ENCODE assay signal across 14 mouse cellular contexts in genomic region chr19:41452166-41452565, GRCm38 (mm10). TPM values are rescaled to one million over a fixed set of nuclear protein-coding genes. Genes with fewer than 3 reads are reported as not detected.
DNase-seq lines count a peak whose midpoint lies in the region; ATAC-seq and TF ChIP-seq lines count a peak whose summit lies in the region.
"Had no signal": no experiment of that assay in that cellular context is flagged by ENCODE, and none has a peak within 500 bp of the region (broad histone marks: within the 10 kb centered on the region; RNA-seq: fewer than 3 reads in every experiment).

No protein-coding gene starts in this region.

- H3K9me3 ChIP-seq in lung, embryonic 14.5 days (ENCODE audit: low read depth, low read length): no peaks in the 10 kb centered on the region
- no peaks in the 10 kb centered on the region for H3K9me3 ChIP-seq in intestine, postnatal 0 days (ENCODE audit: control insufficient read depth)
- H3K9me3 ChIP-seq: embryonic facial prominence, embryonic 13.5 days; forebrain, embryonic 15.5 days; limb, embryonic 15.5 days had no signal

- no peak overlapping the region for H3K4me2 ChIP-seq in lung, embryonic 14.5 days
- no peak overlapping the region for H3K4me2 ChIP-seq in intestine, postnatal 0 days (replicated peaks; ENCODE audit: low read depth)
- H3K4me2 ChIP-seq: embryonic facial prominence, embryonic 13.5 days; forebrain, embryonic 15.5 days; limb, embryonic 15.5 days had no signal

- 7% methylated on average over 3 of the region's 3 CpGs for WGBS in lung, embryonic 14.5 days
- WGBS in intestine, postnatal 0 days: 4% methylated on average over 3 of the region's 3 CpGs

- H3K36me3 ChIP-seq in lung, embryonic 14.5 days (ENCODE audit: insufficient read depth): no peaks in the 10 kb centered on the region
- no peaks in the 10 kb centered on the region for H3K36me3 ChIP-seq in intestine, postnatal 0 days (ENCODE audit: control insufficient read depth, insufficient read depth)
- H3K36me3 ChIP-seq: embryonic facial prominence, embryonic 13.5 days; forebrain, embryonic 15.5 days; limb, embryonic 15.5 days had no signal

- H3K4me3 ChIP-seq in lung, embryonic 14.5 days (ENCODE audit: low read depth, low read length): no peak overlapping the region
- H3K4me3 ChIP-seq in intestine, postnatal 0 days (ENCODE audit: low read depth, low read length): no peak overlapping the region
- H3K4me3 ChIP-seq: embryonic facial prominence, embryonic 13.5 days; forebrain, embryonic 15.5 days; limb, embryonic 15.5 days; myocyte had no signal

- TF ChIP-seq CTCF in lung, embryonic 14.5 days (IDR thresholded peaks at IDR 0.05; ENCODE audit: low read depth): no peak
- TF ChIP-seq CTCF in intestine, postnatal 0 days (IDR thresholded peaks at IDR 0.05; ENCODE audit: low read depth): no peak

- peak; percentile 17 for DNase-seq in lung, embryonic 14.5 days
- no peak for DNase-seq in lung, postnatal 4 days
- peak; percentile 24 for DNase-seq in NIH3T3 (ENCODE audit: low read depth)
- DNase-seq in induced T-regulatory cell, adult 2 months (ENCODE audit: low read depth): peak; percentile 21
- no peak for DNase-seq in adrenal gland, postnatal 25 days
- no peak for DNase-seq in layer of hippocampus, postnatal 14 days (ENCODE audit: low spot score in 2 of 2)
- DNase-seq: cerebellum, adult 8-10 months had no signal

- H3K9ac ChIP-seq in lung, embryonic 14.5 days: no peak overlapping the region
- H3K9ac ChIP-seq in intestine, postnatal 0 days (ENCODE audit: low read depth, low read length): no peak overlapping the region
- H3K9ac ChIP-seq: embryonic facial prominence, embryonic 13.5 days; forebrain, embryonic 15.5 days; limb, embryonic 15.5 days had no signal

- H3K27me3 ChIP-seq in lung, embryonic 14.5 days (ENCODE audit: insufficient read depth, low read length): no peaks in the 10 kb centered on the region
- no peaks in the 10 kb centered on the region for H3K27me3 ChIP-seq in intestine, postnatal 0 days (replicated peaks; ENCODE audit: control insufficient read depth, insufficient read depth, low read length)
- H3K27me3 ChIP-seq: embryonic facial prominence, embryonic 13.5 days; forebrain, embryonic 15.5 days; limb, embryonic 15.5 days had no signal

- no peak overlapping the region for H3K27ac ChIP-seq in lung, embryonic 14.5 days (ENCODE audit: low read depth)
- no peak overlapping the region for H3K27ac ChIP-seq in intestine, postnatal 0 days (ENCODE audit: low read depth, low read length)
- H3K27ac ChIP-seq: embryonic facial prominence, embryonic 13.5 days; forebrain, embryonic 15.5 days; limb, embryonic 15.5 days had no signal

- ATAC-seq in lung, embryonic 14.5 days (ENCODE audit: insufficient read depth): no peak
- peak; percentile 62 for ATAC-seq in megakaryocyte-erythroid progenitor cell, adult 5-6 weeks (replicated peaks; ENCODE audit: low FRiP score, low TSS enrichment, poor library complexity, severe bottlenecking)
- ATAC-seq in intestine, postnatal 0 days: no peak
- ATAC-seq: activated CD4-positive, CD25-positive, alpha-beta regulatory T cell, adult 4 months; forebrain, embryonic 15.5 days had no signal

- no peaks in the 10 kb centered on the region for H3K4me1 ChIP-seq in lung, embryonic 14.5 days (ENCODE audit: insufficient read depth)
- H3K4me1 ChIP-seq in intestine, postnatal 0 days (replicated peaks; ENCODE audit: control insufficient read depth, insufficient read depth, low read length): 0 out of 2 replicates have a peak, but pooled peaks cover 5% of the 10 kb centered on the region
- H3K4me1 ChIP-seq: embryonic facial prominence, embryonic 13.5 days; forebrain, embryonic 15.5 days; limb, embryonic 15.5 days had no signal

RNA-seq across cellular contexts. Expression of gene Lcor, which starts 30.3 kb away (rescaled TPM):
- 13.0 and 13.9 TPM in 2 replicates for polyA plus RNA-seq in lung, embryonic 14.5 days (2014; fragmentation: Nextera tagmentation; extraction: Ambion mirVana)
- total RNA-seq in megakaryocyte-erythroid progenitor cell, adult 5-6 weeks (2014; fragmentation: Nextera tagmentation): 13.4 and 15.5 TPM in 2 replicates
- total RNA-seq in megakaryocyte-erythroid progenitor cell, adult 5-6 weeks (2017): 13.1 and 16.9 TPM in 2 replicates
- total RNA-seq in adrenal gland, postnatal 25 days (2021): 19.0 and 19.1 TPM in 2 replicates
- 10 to 100 TPM; 15.8 to 16.8 TPM for total RNA-seq in layer of hippocampus, postnatal 14 days (2021)
- polyA plus RNA-seq in intestine, postnatal 0 days (2015; fragmentation: Nextera tagmentation; extraction: Ambion mirVana): 16.0 and 18.4 TPM in 2 replicates

Comparison
In these comparisons a context has a peak if more than half of its experiments do, and no peak if none do; other contexts are left out.
1. DNase-seq: peak in lung, embryonic 14.5 days (single experiment), NIH3T3 (single experiment) and induced T-regulatory cell, adult 2 months (single experiment); none in lung, postnatal 4 days (0 of 2), adrenal gland, postnatal 25 days (single experiment) and layer of hippocampus, postnatal 14 days (0 of 2).